Mouse (Mus musculus): ENCODE measurements around the gene Wnt3. TPM values are rescaled to one million over a fixed set of nuclear protein-coding genes. Genes with fewer than 3 reads are reported as not detected.

Gene Wnt3
- polyA plus RNA-seq, 1 experiment from 2014 or later = 0.51 TPM

DNA sequence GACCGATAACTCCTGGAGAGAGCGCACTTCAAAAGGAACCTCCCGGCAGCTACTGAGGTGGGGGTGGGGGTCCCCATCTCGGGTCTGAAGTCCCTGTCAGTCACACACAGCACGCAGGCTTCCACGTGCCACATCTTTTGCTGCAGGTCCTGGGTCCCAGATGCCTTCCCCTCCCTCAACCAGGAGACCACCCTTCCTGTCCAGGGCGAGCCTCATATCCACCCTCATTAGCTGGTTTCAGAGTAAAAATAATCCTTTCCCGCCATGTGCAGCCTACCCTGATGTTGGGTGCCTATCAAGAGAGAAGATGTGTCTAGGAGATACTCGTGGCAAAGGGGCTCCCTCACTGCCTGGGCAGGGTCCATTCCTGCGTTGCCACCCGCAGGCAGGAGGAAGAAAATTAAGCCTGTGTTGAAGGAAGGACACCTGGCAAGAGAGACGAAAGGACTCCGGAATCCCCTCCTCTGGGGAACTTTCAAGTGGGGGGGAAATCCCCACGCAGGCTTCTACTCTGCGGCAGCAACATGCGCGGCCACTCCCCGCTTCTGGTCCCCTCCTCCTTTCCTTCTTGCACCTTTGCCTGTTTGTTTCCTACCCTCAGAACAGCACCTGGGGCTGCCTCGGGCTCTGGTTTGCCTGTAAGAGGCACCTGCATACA lies 2.7 kb upstream of the Wnt3 start:
- Histone ChIP-seq H3K9me3 (ENCODE audit: control insufficient read depth) (no peaks in the 10 kb centered on the region), H3K27me3 (replicated peaks; ENCODE audit: control insufficient read depth, insufficient read depth, low read length) (peaks cover 78% of the 10 kb centered on the region), H3K27ac (ENCODE audit: low read depth, low read length) (no peak overlapping the region), H3K36me3 (ENCODE audit: control insufficient read depth, insufficient read depth) (no peaks in the 10 kb centered on the region), H3K4me1 (replicated peaks; ENCODE audit: control insufficient read depth, insufficient read depth, low read length) (no peaks in the 10 kb centered on the region), H3K9ac (ENCODE audit: low read depth, low read length) (no peak overlapping the region), H3K4me3 (ENCODE audit: low read depth, low read length) (no peak overlapping the region), H3K4me2 (replicated peaks; ENCODE audit: low read depth) (no peak overlapping the region)
- ATAC-seq = no peak
- no peak for TF ChIP-seq CTCF (IDR thresholded peaks at IDR 0.05; ENCODE audit: low read depth)
- WGBS = 3% methylated on average over 19 of the region's 19 CpGs

DNA sequence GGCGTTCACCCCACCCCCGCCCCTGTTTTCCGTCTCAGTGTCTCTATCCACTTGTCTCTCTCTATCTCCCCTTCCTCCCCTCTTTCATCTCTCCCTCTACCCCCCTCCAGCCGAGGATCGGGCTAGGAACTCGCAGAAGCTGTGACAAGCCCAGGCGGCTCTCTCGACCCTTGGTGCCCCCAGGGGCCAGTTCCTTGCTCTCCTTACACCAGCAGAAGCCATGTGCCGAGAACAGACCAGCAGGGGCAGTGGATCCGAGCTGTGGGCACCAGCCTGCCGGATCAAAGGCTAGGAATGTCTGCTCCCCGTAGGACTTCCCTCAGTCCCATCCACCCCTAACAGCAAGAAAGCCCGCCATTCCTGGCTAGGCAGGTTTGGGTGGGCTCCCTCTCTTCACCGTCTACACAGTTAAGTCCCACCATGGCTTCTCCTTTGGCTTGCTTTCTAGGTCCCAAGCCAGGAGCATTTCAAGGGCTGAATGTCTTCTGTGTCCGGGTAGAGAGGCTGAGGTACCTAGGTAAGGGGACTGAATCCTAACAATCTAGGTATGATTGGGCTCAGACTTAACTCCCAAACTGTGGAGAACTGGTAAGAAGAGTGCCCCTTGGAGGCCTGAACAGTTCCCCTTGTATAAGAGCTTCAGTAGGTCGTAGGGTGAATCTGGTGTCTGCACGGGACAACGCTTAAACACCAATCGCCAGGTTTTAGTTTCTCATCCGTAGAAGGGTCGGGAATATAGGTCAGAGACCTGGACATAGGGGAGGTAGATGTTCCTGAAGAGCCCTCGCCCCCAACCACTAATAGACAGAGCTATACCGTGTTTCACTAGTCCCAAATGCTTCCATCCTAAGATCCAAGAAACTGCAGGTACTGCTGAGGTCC lies 1.2 kb upstream of the Wnt3 start:
- no peak for TF ChIP-seq CTCF (IDR thresholded peaks at IDR 0.05; ENCODE audit: low read depth)
- no peaks in the 10 kb centered on the region for H3K9me3 ChIP-seq (ENCODE audit: control insufficient read depth)
- no peaks in the 10 kb centered on the region for H3K4me1 ChIP-seq (replicated peaks; ENCODE audit: control insufficient read depth, insufficient read depth, low read length)
- no peak for ATAC-seq
- H3K9ac ChIP-seq (ENCODE audit: low read depth, low read length) = no peak overlapping the region
- no peak overlapping the region for H3K27ac ChIP-seq (ENCODE audit: low read depth, low read length)
- H3K36me3 ChIP-seq (ENCODE audit: control insufficient read depth, insufficient read depth) = no peaks in the 10 kb centered on the region
- peaks cover 88% of the 10 kb centered on the region for H3K27me3 ChIP-seq (replicated peaks; ENCODE audit: control insufficient read depth, insufficient read depth, low read length)
- WGBS = 2% methylated on average over 23 of the region's 23 CpGs
- peak overlapping the region; percentile 67 for H3K4me2 ChIP-seq (replicated peaks; ENCODE audit: low read depth)
- H3K4me3 ChIP-seq (ENCODE audit: low read depth, low read length) = peak overlapping the region; percentile 36

DNA sequence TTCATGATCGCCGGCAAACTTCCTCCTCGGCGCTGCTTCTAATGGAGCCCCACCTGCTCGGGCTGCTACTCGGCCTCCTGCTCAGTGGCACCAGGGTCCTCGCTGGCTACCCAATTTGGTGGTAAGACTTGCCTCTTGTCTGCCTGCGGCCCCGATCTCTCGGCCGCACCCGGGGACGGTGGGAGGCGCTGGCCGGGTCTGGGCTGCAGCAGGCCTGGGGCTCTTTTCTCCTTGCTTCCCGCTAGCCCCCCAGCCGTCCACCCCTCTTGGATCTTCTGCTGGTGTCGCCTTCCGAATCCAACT lies 229 bp downstream of the Wnt3 start:
- no peaks in the 10 kb centered on the region for H3K4me1 ChIP-seq (replicated peaks; ENCODE audit: control insufficient read depth, insufficient read depth, low read length)
- no peak; the same call in 1 of the 2 replicates for ATAC-seq
- H3K9ac ChIP-seq (ENCODE audit: low read depth, low read length) = no peak overlapping the region
- H3K36me3 ChIP-seq (ENCODE audit: control insufficient read depth, insufficient read depth) = no peaks in the 10 kb centered on the region
- H3K9me3 ChIP-seq (ENCODE audit: control insufficient read depth) = no peaks in the 10 kb centered on the region
- H3K4me3 ChIP-seq (ENCODE audit: low read depth, low read length) = peak overlapping the region; percentile 36
- 2% methylated on average over 19 of the region's 19 CpGs for WGBS
- peaks cover 81% of the 10 kb centered on the region for H3K27me3 ChIP-seq (replicated peaks; ENCODE audit: control insufficient read depth, insufficient read depth, low read length)
- H3K4me2 ChIP-seq (replicated peaks; ENCODE audit: low read depth) = peak overlapping the region; percentile 67
- no peak overlapping the region for H3K27ac ChIP-seq (ENCODE audit: low read depth, low read length)
- no peak for TF ChIP-seq CTCF (IDR thresholded peaks at IDR 0.05; ENCODE audit: low read depth)

- no peak for ATAC-seq
- Histone ChIP-seq H3K9ac (ENCODE audit: low read depth, low read length) (no peak overlapping the region), H3K4me3 (ENCODE audit: low read depth, low read length) (no peak overlapping the region), H3K27me3 (replicated peaks; ENCODE audit: control insufficient read depth, insufficient read depth, low read length) (peaks cover 26% of the 10 kb centered on the region), H3K4me1 (replicated peaks; ENCODE audit: control insufficient read depth, insufficient read depth, low read length) (no peaks in the 10 kb centered on the region), H3K27ac (ENCODE audit: low read depth, low read length) (no peak overlapping the region), H3K9me3 (ENCODE audit: control insufficient read depth) (no peaks in the 10 kb centered on the region), H3K36me3 (ENCODE audit: control insufficient read depth, insufficient read depth) (no peaks in the 10 kb centered on the region), H3K4me2 (replicated peaks; ENCODE audit: low read depth) (no peak overlapping the region)
- 43% methylated on average over 9 of the region's 9 CpGs for WGBS
- TF ChIP-seq CTCF (IDR thresholded peaks at IDR 0.05; ENCODE audit: low read depth) = no peak
Measured at GRCm38 (mm10) chr11:103780152-103780551, 6.2 kb downstream of the Wnt3 start.

- no peak overlapping the region for H3K27ac ChIP-seq (ENCODE audit: low read depth, low read length)
- WGBS = 54% methylated on average over 5 of the region's 5 CpGs
- peaks cover 6% of the 10 kb centered on the region; the same call in 1 of the 2 replicates for H3K27me3 ChIP-seq (replicated peaks; ENCODE audit: control insufficient read depth, insufficient read depth, low read length)
- no peaks in the 10 kb centered on the region for H3K36me3 ChIP-seq (ENCODE audit: control insufficient read depth, insufficient read depth)
- no peak overlapping the region for H3K4me2 ChIP-seq (replicated peaks; ENCODE audit: low read depth)
- no peak for TF ChIP-seq CTCF (IDR thresholded peaks at IDR 0.05; ENCODE audit: low read depth)
- no peaks in the 10 kb centered on the region for H3K9me3 ChIP-seq (ENCODE audit: control insufficient read depth)
- no peak for ATAC-seq
- H3K4me1 ChIP-seq (replicated peaks; ENCODE audit: control insufficient read depth, insufficient read depth, low read length) = no peaks in the 10 kb centered on the region
- H3K4me3 ChIP-seq (ENCODE audit: low read depth, low read length) = no peak overlapping the region
- no peak overlapping the region for H3K9ac ChIP-seq (ENCODE audit: low read depth, low read length)
Measured at GRCm38 (mm10) chr11:103789951-103790350, 16.0 kb downstream of the Wnt3 start.

DNA sequence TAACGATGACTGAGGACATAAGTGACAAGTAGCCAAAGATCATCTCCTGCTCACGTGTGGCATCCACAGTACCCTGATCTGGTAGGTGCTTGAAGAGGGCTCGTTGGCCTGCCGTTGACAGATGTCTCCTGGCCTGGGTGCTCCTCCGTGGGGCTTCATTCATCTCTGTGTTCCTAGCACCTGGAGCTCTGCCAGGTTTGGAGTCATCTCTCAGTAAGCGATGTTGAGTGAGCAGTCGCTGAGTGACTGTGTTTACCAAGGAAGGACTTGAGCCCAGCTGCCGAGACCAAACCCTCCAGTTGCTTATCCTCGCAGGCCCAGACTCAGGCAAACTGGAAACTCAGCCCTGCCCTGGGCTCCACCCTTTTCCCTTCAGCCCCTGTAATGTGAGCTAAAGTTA lies 27.2 kb downstream of the Wnt3 start:
- WGBS = 25% methylated on average over 9 of the region's 9 CpGs

More for the DNA sequence above, 27.2 kb downstream of the Wnt3 start:
- Histone ChIP-seq H3K9me3 (ENCODE audit: control insufficient read depth) (peaks cover 3% of the 10 kb centered on the region; the same call in 1 of the 2 replicates), H3K36me3 (ENCODE audit: control insufficient read depth, insufficient read depth) (no peaks in the 10 kb centered on the region), H3K27me3 (replicated peaks; ENCODE audit: control insufficient read depth, insufficient read depth, low read length) (peaks cover 4% of the 10 kb centered on the region; the same call in 1 of the 2 replicates), H3K4me3 (ENCODE audit: low read depth, low read length) (no peak overlapping the region), H3K4me1 (replicated peaks; ENCODE audit: control insufficient read depth, insufficient read depth, low read length) (peaks cover 11% of the 10 kb centered on the region; the same call in 1 of the 2 replicates), H3K9ac (ENCODE audit: low read depth, low read length) (no peak overlapping the region), H3K4me2 (replicated peaks; ENCODE audit: low read depth) (no peak overlapping the region), H3K27ac (ENCODE audit: low read depth, low read length) (no peak overlapping the region)
- no peak for TF ChIP-seq CTCF (IDR thresholded peaks at IDR 0.05; ENCODE audit: low read depth)
- peak; percentile 31 for ATAC-seq

Measured in intestine, postnatal 0 days (tissue).